Mouse (Mus musculus) intestine, postnatal 0 days (tissue): ENCODE measurements around the gene Olfr463. TPM values are rescaled to one million over a fixed set of nuclear protein-coding genes. Genes with fewer than 3 reads are reported as not detected.

Experiments
- ATAC-seq: fragments of 200-750 bp; cut with Nextera tagmentation; 2 replicates; pipeline ENCODE4 v1.8.0; 2017; ENCODE audit warnings: mild to moderate bottlenecking, moderate TSS enrichment, moderate library complexity
- H3K27ac ChIP-seq: fragments of 300-500 bp; sonication (generic); 2 replicates; pipeline ENCODE4 v1.5.1; 2014; ENCODE audit warnings: mild to moderate bottlenecking, low read depth, low read length, moderate library complexity
- H3K27me3 ChIP-seq: fragments of 300-500 bp; sonication (generic); replicated peaks from 2 replicates; pipeline ENCODE4 v1.6.1; 2014; ENCODE audit warnings: low read length, mixed read lengths; ENCODE audit not compliant: control insufficient read depth, insufficient read depth
- H3K36me3 ChIP-seq: fragments of 300-500 bp; sonication (generic); 2 replicates; pipeline ENCODE4 v1.6.1; 2014; ENCODE audit warnings: mild to moderate bottlenecking, moderate library complexity; ENCODE audit not compliant: control insufficient read depth, insufficient read depth
- H3K4me1 ChIP-seq: fragments of 300-500 bp; sonication (generic); replicated peaks from 2 replicates; pipeline ENCODE4 v1.6.1; 2014; ENCODE audit warnings: antibody characterized with exemption, low read length, mixed read lengths; ENCODE audit not compliant: control insufficient read depth, insufficient read depth
- H3K4me2 ChIP-seq: fragments of 300-500 bp; sonication (generic); replicated peaks from 2 replicates; pipeline ENCODE4 v1.6.1; 2014; ENCODE audit warnings: low read depth, mild to moderate bottlenecking, moderate library complexity
- H3K4me3 ChIP-seq: fragments of 300-500 bp; sonication (generic); 2 replicates; pipeline ENCODE4 v1.5.1; 2014; ENCODE audit warnings: low read depth, low read length
- H3K9ac ChIP-seq: fragments of 300-500 bp; sonication (generic); 2 replicates; pipeline ENCODE4 v1.6.1; 2014; ENCODE audit warnings: mild to moderate bottlenecking, low read depth, low read length
- H3K9me3 ChIP-seq: fragments of 300-500 bp; sonication (generic); 2 replicates; pipeline ENCODE4 v1.6.1; 2016; ENCODE audit warnings: mixed run types; ENCODE audit not compliant: control insufficient read depth
- CTCF ChIP-seq: sonication (generic); IDR thresholded peaks from 2 replicates; pipeline ENCODE4 v1.5.1; 2016; ENCODE audit warnings: low read depth, mild to moderate bottlenecking, control low read depth, antibody characterized with exemption, moderate library complexity
- WGBS: fragments of 180-500 bp; shearing (Covaris S2); extraction: QIAGEN DNeasy Blood & Tissue Kit; methylation state at CpG from one replicate; pipeline ENCODE4 v1.1.7; 2014; 5-methylcytosine and 5-hydroxymethylcytosine counted together
- polyA plus RNA-seq: library from polyadenylated mRNA; unstranded; fragments of >200 nt; fragmentation: Nextera tagmentation; extraction: Ambion mirVana; gene quantifications from 2 replicates; pipeline ENCODE4 v1.2.1, GENCODE M21; 2015

The Olfr463 gene
- polyA plus RNA-seq, 1 experiment from 2014 or later, result not detected

GRCm38 (mm10) chr11:87904331-87904730 lies 7.1 kb upstream of the Olfr463 start:
- Histone ChIP-seq H3K4me1 (no peaks in the 10 kb centered on the region), H3K4me2 (no peak overlapping the region), H3K36me3 (no peaks in the 10 kb centered on the region), H3K27me3 (no peaks in the 10 kb centered on the region), H3K9ac (no peak overlapping the region), H3K4me3 (no peak overlapping the region), H3K27ac (no peak overlapping the region), H3K9me3 (no peaks in the 10 kb centered on the region)
- no peak for ATAC-seq
- WGBS, result 78% methylated on average over 3 of the region's 3 CpGs
- TF ChIP-seq CTCF, result no peak

DNA sequence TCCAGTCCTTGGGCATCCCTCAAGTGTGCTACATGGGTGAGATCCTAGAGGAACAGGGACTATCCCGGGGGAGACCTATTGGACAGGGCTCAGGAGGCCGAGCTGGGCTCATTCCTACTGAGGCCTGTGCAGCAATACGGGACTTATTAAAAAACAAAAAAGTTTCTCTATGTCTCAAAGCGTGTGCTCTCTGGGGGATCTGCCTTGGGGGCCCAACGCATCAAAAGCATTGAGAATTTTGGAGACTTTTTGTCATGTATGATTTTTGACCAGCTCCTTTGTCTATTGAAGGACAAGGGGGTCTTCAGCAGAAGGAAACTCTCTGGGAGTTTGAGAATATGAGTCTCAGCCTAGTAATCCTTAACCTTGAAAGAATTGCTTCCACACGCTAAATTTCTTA lies 5.0 kb downstream of the Olfr463 start, which contains the start of gene Olfr462:
Gene Olfr462 (minus strand): TSS at position 101 of the 400 bp plus-strand sequence.
- WGBS, result 84% methylated on average over 6 of the region's 6 CpGs
- Histone ChIP-seq H3K9me3 (no peaks in the 10 kb centered on the region), H3K36me3 (no peaks in the 10 kb centered on the region), H3K27me3 (no peaks in the 10 kb centered on the region), H3K27ac (no peak within 1 kb of the TSS), H3K4me3 (no peak within 1 kb of the TSS), H3K4me2 (no peak within 1 kb of the TSS), H3K4me1 (no peaks in the 10 kb centered on the region), H3K9ac (no peak within 1 kb of the TSS)
- ATAC-seq, result no peak
- no peak for TF ChIP-seq CTCF

GRCm38 (mm10) chr11:87884856-87885255 lies 12.3 kb downstream of the Olfr463 start:
- Histone ChIP-seq H3K9ac (no peak overlapping the region), H3K9me3 (no peaks in the 10 kb centered on the region), H3K4me1 (no peaks in the 10 kb centered on the region), H3K4me3 (no peak overlapping the region), H3K4me2 (no peak overlapping the region), H3K27ac (no peak overlapping the region), H3K36me3 (no peaks in the 10 kb centered on the region), H3K27me3 (no peaks in the 10 kb centered on the region)
- TF ChIP-seq CTCF, result no peak
- ATAC-seq, result no peak
- 79% methylated on average over 5 of the region's 5 CpGs for whole genome bisulfite sequencing

DNA sequence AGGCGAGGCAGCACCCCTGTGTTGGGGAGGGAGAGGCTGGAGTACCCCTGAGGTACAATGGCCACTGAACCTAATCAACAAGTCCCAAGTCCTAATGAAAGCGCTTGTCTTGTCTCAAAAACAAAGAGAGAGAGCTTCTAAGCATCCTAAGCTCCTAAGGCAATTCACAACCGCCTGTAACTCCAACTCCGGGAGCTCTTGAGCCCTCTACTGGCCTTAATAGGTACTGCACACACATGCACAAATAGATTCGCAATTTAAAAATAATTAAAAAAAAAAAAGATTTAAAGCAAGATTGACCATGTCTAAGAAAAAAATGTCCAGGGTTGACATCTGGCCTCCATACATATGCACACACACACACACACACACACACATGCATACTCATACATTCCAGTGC lies 13.7 kb downstream of the Olfr463 start:
- no peak for ATAC-seq
- no peaks in the 10 kb centered on the region for H3K27me3 ChIP-seq
- peak; percentile 70 for TF ChIP-seq CTCF
- H3K4me2 ChIP-seq, result no peak overlapping the region
- H3K4me3 ChIP-seq, result no peak overlapping the region
- no peak overlapping the region for H3K9ac ChIP-seq
- H3K4me1 ChIP-seq, result no peaks in the 10 kb centered on the region
- no peaks in the 10 kb centered on the region for H3K36me3 ChIP-seq
- 42% methylated on average over 5 of the region's 5 CpGs for WGBS
- no peaks in the 10 kb centered on the region for H3K9me3 ChIP-seq
- H3K27ac ChIP-seq, result no peak overlapping the region

- H3K4me1 ChIP-seq, result no peaks in the 10 kb centered on the region
- no peak for ATAC-seq
- no peaks in the 10 kb centered on the region for H3K9me3 ChIP-seq
- H3K36me3 ChIP-seq, result no peaks in the 10 kb centered on the region
- no peak overlapping the region for H3K9ac ChIP-seq
- H3K4me2 ChIP-seq, result no peak overlapping the region
- TF ChIP-seq CTCF, result no peak
- H3K27ac ChIP-seq, result no peak overlapping the region
- H3K27me3 ChIP-seq, result no peaks in the 10 kb centered on the region
- WGBS, result 72% methylated on average over 4 of the region's 4 CpGs
- H3K4me3 ChIP-seq, result no peak overlapping the region
Measured at GRCm38 (mm10) chr11:87881714-87882113, 15.5 kb downstream of the Olfr463 start.

DNA sequence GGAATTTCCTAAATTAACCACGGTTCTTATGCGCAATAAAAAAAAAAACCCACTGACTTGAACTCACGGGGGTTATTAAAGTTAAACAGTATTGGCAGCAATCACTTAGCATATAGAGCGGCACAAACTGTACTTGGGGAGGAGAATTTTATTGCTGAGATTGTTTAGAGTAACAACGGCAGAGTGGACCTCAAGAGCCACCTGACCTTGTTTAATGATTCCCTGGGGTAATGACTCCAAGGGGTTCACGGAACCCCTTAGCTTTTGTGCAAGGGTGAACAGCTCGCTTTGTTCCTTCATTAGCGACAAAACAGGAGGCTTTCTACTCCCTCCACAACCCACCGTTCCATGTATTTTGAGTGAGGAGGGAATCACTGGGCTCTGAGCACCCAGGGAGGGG lies 17.4 kb downstream of the Olfr463 start:
- H3K4me1 ChIP-seq, result no peaks in the 10 kb centered on the region
- 27% methylated on average over 9 of the region's 9 CpGs for WGBS
- peak; percentile 47; the same call in 1 of the 2 replicates for ATAC-seq

DNA sequence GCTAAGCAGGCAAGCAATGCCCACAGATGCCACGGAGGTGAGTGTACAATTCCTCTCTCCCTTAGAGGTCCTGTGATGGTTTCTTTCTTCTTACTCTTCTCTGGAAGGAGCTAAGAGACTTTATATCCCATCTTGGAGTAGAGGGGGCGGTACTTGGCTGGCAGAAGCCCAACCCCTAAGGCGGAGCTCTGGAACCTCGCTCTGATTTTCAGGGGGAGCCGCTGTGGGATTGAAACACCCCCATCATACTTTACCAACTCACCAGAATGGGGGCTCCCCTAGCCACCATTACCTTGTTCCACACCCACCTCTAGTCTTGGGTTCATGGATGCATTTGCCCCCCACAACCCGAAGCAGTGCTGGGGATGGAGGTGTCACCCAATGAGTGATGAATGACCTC lies 21.8 kb downstream of the Olfr463 start, which contains the start of gene Epx:
Gene Epx (minus strand): TSS at position 101 of the 400 bp plus-strand sequence.
- H3K27me3 ChIP-seq, result no peaks in the 10 kb centered on the region
- TF ChIP-seq CTCF, result no peak
- H3K36me3 ChIP-seq, result no peaks in the 10 kb centered on the region
- no peak within 1 kb of the TSS for H3K9ac ChIP-seq
- no peak within 1 kb of the TSS for H3K27ac ChIP-seq
- H3K4me1 ChIP-seq, result no peaks in the 10 kb centered on the region
- no peak within 1 kb of the TSS for H3K4me3 ChIP-seq
- WGBS, result 70% methylated on average over 6 of the region's 6 CpGs
- ATAC-seq, result no peak
- no peak within 1 kb of the TSS for H3K4me2 ChIP-seq
- H3K9me3 ChIP-seq, result no peaks in the 10 kb centered on the region

More for the DNA sequence above, 17.4 kb downstream of the Olfr463 start:
- Histone ChIP-seq H3K4me3 (no peak overlapping the region), H3K9me3 (no peaks in the 10 kb centered on the region), H3K9ac (no peak overlapping the region), H3K27me3 (no peaks in the 10 kb centered on the region), H3K4me2 (0 out of 2 replicates have a peak overlapping the region, but pooled peaks have one; percentile 13), H3K27ac (no peak overlapping the region), H3K36me3 (no peaks in the 10 kb centered on the region)
- no peak for TF ChIP-seq CTCF
